Mouse (Mus musculus) cerebellum, adult 2 months (tissue): ENCODE results near the gene Slc39a7. TPM values are rescaled to one million over a fixed set of nuclear protein-coding genes. Genes with fewer than 3 reads are reported as not detected.

ENCODE experiments used
- DNase-seq, 2 experiments: peaks; one replicate each; pipeline ENCODE4 v3.0.0; 2021
- H3K27ac ChIP-seq: fragments of 200-500 bp; 2 replicates; pipeline ENCODE4 v1.5.1; 2012; ENCODE audit warnings: low read length, control low read depth, inconsistent platforms; ENCODE audit not compliant: insufficient read depth
- H3K27me3 ChIP-seq: fragments of 200-500 bp; 2 replicates; pipeline ENCODE4 v1.6.1; 2012; ENCODE audit warnings: inconsistent platforms, mild to moderate bottlenecking, low read length, moderate library complexity; ENCODE audit not compliant: control insufficient read depth, insufficient read depth
- H3K4me1 ChIP-seq: fragments of 200-500 bp; 2 replicates; pipeline ENCODE4 v1.6.1; 2011; ENCODE audit warnings: low read length; ENCODE audit not compliant: control insufficient read depth, insufficient read depth
- H3K4me3 ChIP-seq: fragments of 200-500 bp; replicated peaks from 2 replicates; pipeline ENCODE3; 2011; ENCODE audit warnings: mild to moderate bottlenecking, low read depth, low read length, control low read depth; ENCODE audit not compliant: insufficient read depth
- CTCF ChIP-seq: fragments of 200-500 bp; IDR thresholded peaks from 2 replicates; pipeline ENCODE4 v1.5.1; 2011; ENCODE audit warnings: low read depth, mild to moderate bottlenecking, control low read depth, low read length, moderate library complexity, borderline replicate concordance; ENCODE audit not compliant: insufficient read depth
- POLR2A ChIP-seq: fragments of 200-500 bp; IDR thresholded peaks from 2 replicates; pipeline ENCODE4 v1.6.1; 2011; ENCODE audit warnings: low read length, control low read depth, borderline replicate concordance; ENCODE audit not compliant: insufficient read depth
- WGBS: fragments of 180-500 bp; shearing (Covaris S2); methylation state at CpG from one replicate; pipeline ENCODE4 v1.1.7; 2018; 5-methylcytosine and 5-hydroxymethylcytosine counted together
- polyA plus RNA-seq: library from polyadenylated mRNA; depleted of rRNA; stranded (reverse); fragments of >200 nt; gene quantifications from 2 replicates; pipeline ENCODE4 v1.2.3, GENCODE M21; 2012

The Slc39a7 gene
- polyA plus RNA-seq, 1 experiment = 120 TPM

DNA sequence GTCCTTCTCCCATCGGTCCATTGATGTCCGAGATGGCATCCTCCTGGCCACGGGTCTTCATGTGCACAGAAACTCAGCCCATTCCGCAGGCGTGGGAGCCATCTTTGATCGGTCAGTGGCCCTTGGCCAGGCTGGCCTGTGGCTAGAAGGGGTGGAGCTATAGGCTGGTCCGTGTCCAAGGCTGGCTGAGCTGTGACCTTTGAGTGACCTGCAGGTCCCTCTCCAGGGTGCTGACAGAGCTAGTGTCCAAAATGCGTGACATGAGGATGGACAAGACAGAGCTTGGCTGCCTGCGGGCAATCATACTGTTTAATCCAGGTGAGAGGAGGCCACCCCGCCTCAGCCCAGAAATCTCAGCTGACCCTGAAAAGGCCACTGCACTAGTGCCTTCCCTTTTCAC, 5.2 kb upstream of the Slc39a7 start:
- 68% methylated on average over 10 of the region's 10 CpGs for WGBS
- peaks cover 10% of the 10 kb centered on the region for H3K4me1 ChIP-seq
- H3K27me3 ChIP-seq = no peaks in the 10 kb centered on the region
- TF ChIP-seq POLR2A (no peak), CTCF (no peak)
- DNase-seq = peak; percentile 21 to 23
- no peak overlapping the region for H3K4me3 ChIP-seq
- H3K27ac ChIP-seq = no peak overlapping the region

GRCm38 (mm10) chr17:34035517-34035916, 4.0 kb upstream of the Slc39a7 start:
- DNase-seq = no peak
- TF ChIP-seq POLR2A (no peak), CTCF (no peak)
- WGBS = 88% methylated on average over 9 of the region's 9 CpGs
- H3K4me3 ChIP-seq = no peak overlapping the region
- no peak overlapping the region for H3K27ac ChIP-seq
- H3K27me3 ChIP-seq = no peaks in the 10 kb centered on the region
- H3K4me1 ChIP-seq = peaks cover 13% of the 10 kb centered on the region

- peaks cover 23% of the 10 kb centered on the region for H3K4me1 ChIP-seq
- H3K27ac ChIP-seq = no peak overlapping the region
- no peak overlapping the region for H3K4me3 ChIP-seq
- TF ChIP-seq POLR2A (no peak), CTCF (peak; percentile 67)
- peak; percentile 54 to 66 for DNase-seq
- no peaks in the 10 kb centered on the region for H3K27me3 ChIP-seq
- whole genome bisulfite sequencing = 65% methylated on average over 10 of the region's 10 CpGs
These were observed 2.6 kb upstream of the Slc39a7 start for GRCm38 (mm10) chr17:34034064-34034463.

DNA sequence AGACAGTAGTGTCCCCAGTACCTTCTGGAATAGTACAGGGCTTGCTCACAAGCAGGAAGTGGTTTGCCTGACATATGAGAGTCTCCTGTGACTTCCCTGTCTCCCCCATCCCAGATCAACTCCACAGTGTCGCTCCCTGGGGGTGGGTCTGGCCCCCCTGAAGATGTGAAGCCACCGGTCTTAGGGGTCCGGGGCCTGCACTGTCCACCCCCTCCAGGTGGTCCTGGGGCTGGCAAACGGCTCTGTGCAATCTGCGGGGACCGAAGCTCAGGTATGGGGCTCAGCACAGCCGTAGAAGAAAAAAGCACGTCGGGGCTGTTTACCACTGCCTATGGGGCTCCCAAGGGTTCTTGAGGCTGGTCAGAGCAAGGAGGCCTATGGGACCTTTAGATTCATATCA, 2.0 kb upstream of the Slc39a7 start:
- no peak overlapping the region for H3K4me3 ChIP-seq
- peak; percentile 22 to 24 for DNase-seq
- TF ChIP-seq POLR2A (no peak), CTCF (no peak)
- 86% methylated on average over 9 of the region's 9 CpGs for WGBS
- H3K4me1 ChIP-seq = peaks cover 22% of the 10 kb centered on the region
- H3K27ac ChIP-seq = no peak overlapping the region
- H3K27me3 ChIP-seq = no peaks in the 10 kb centered on the region

- no peaks in the 10 kb centered on the region for H3K27me3 ChIP-seq
- 55% methylated on average over 9 of the region's 9 CpGs for WGBS
- TF ChIP-seq POLR2A (no peak), CTCF (no peak)
- DNase-seq = peak; percentile 29 to 45
- peaks cover 22% of the 10 kb centered on the region for H3K4me1 ChIP-seq
- peak overlapping the region; percentile 65; the same call in 1 of the 2 replicates for H3K27ac ChIP-seq
- H3K4me3 ChIP-seq = peak overlapping the region; percentile 94
These were observed 1.3 kb upstream of the Slc39a7 start for GRCm38 (mm10) chr17:34032806-34033205.

GRCm38 (mm10) chr17:34032174-34032632, 721 bp upstream of the Slc39a7 start:
- Histone ChIP-seq H3K27me3 (no peaks in the 10 kb centered on the region), H3K27ac (peak overlapping the region; percentile 91; the same call in 1 of the 2 replicates), H3K4me3 (peak overlapping the region; percentile 94), H3K4me1 (peaks cover 22% of the 10 kb centered on the region)
- no peak for TF ChIP-seq CTCF
- TF ChIP-seq POLR2A = no peak
- no peak for DNase-seq
- WGBS = 1% methylated on average over 47 of the region's 48 CpGs

- under 1% methylated on average over 20 of the region's 20 CpGs for WGBS
- peak overlapping the region; percentile 74; the same call in 1 of the 2 replicates for H3K27ac ChIP-seq
- H3K4me1 ChIP-seq = peaks cover 32% of the 10 kb centered on the region
- DNase-seq = no peak
- no peaks in the 10 kb centered on the region for H3K27me3 ChIP-seq
- peak overlapping the region; percentile 94 for H3K4me3 ChIP-seq
- no peak for TF ChIP-seq CTCF
- no peak for TF ChIP-seq POLR2A
These were observed 588 bp downstream of the Slc39a7 start for GRCm38 (mm10) chr17:34030861-34031326.

DNA sequence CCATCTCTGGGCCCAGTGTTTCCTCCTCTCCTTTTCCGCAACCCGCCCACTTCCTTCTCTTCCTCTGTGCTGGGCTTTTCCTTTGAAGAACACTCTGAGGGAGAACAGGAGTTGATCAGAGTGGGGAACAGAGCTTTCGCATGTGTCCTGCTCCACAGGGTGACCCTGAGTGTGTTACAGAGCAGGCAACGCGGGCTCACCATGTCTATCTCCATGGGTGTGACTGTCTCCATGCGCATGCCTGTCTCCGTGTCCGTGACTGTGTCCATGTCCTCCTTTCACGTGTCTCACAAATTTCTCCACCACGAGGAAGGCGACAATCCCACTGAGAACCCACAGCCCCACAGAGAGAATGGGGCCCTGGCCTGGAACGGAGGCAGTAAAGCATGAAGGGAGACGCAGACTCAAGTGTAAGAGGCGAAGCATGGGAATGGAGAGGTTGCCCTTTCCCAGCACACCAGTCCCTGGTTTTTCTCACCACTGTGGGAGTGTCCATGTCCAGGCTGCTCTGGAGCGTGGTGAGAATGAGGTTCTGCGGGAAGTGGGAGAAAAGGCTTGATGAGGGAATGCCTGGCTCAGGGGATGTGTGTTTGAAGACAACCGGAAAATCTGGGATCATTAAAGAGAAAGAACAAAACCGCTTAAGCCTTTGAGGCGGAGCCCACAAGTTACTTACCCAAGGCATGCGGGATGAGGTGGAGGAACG, 1.4 kb downstream of the Slc39a7 start:
- no peak for TF ChIP-seq POLR2A
- no peak for TF ChIP-seq CTCF
- Histone ChIP-seq H3K4me1 (peaks cover 33% of the 10 kb centered on the region), H3K27me3 (no peaks in the 10 kb centered on the region), H3K27ac (no peak overlapping the region), H3K4me3 (peak overlapping the region; percentile 94)
- DNase-seq = peak in 1 of 2 experiments; percentile 25
- WGBS = 57% methylated on average over 21 of the region's 21 CpGs
